Mouse (Mus musculus) adrenal gland, adult (tissue): Measurements from ENCODE around the gene Nol12.
A peak's percentile ranks its signal among the peaks of the same experiment; 100 is the strongest.

Source experiments
- DNase-seq, 2 experiments: peaks; one replicate each; pipeline ENCODE4 v3.0.0; 2022 to 2023; ENCODE audit warnings: low spot score in 1 of 2; ENCODE audit not compliant: inconsistent age in 2 of 2

Nol12 gene

DNA sequence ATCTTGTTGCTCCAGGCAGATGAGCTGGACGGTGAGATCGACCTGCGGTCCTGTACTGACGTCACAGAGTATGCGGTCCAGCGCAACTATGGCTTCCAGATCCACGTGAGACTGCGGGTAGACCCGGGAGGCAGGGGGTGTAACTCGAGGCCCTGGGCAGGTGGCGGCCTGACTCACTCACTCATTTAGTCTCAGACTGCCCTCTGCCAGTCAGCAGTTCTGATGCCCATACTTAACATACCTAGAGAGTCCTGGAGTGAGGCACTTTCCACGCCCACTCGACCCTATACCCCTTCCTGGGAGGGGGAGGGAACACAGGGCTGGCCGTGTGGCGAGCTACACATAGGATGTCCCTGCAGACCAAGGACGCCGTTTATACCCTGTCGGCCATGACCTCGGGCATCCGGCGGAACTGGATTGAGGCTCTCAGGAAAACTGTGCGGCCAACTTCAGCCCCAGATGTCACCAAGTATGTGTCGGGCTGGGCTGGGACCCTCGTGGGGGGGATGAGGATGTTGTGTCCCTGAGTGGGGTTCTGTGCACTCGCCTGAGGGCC, 56.3 kb downstream of the Nol12 start:
- peak; percentile 68 to 86 for DNase-seq

DNA sequence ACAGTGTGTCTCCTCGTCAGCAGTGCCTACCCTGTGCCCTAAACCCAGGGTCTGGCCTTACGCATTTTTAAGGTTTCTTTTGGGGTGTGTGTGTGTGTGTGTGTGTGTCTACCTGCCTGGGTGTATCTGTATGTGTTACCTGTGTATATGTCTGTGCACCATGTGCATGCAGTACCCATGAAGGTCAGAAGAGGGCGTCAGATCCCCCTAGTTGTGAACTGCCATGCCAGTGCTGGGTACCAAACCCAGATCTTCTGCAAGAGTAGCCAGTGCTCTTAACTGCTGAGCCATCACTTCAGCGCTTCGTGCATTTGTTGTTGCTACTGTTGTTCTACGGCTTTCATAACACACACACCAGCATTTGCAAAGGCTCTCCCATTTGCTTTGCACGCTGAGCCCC, 57.5 kb downstream of the Nol12 start:
- DNase-seq, result peak in 1 of 2 experiments; percentile 31

DNA sequence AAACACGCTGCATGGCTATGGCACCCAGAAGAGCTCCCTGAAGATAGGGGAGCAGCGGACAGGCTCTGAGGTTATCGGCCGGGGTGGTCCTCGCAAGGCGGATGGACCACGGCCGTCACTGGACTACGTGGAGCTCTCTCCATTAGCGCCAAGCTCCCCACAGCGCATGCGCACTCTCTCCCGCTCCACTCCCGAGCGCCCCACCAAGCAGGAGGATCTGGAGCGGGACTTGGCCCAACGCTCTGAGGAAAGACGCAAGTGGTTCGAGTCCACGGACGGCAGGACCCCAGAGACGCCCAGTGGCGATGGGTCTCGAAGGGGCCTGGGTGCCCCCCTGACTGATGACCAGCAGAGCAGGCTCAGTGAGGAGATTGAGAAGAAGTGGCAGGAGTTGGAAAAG, 58.2 kb downstream of the Nol12 start:
- DNase-seq, result peak in 1 of 2 experiments; percentile 18
